Mouse (Mus musculus) limb, embryonic 10.5 days (tissue): Measurements from ENCODE around the gene C87436. TPM values are rescaled to one million over a fixed set of nuclear protein-coding genes. Genes with fewer than 3 reads are reported as not detected.
A peak's percentile ranks its signal among the peaks of the same experiment; 100 is the strongest.
"Not testable (repeated sequence)": the region's sequence is repeated elsewhere in the genome, so short reads cannot be mapped to it uniquely, and the experiment has no call there.

Experiments
- DNase-seq: peaks from one replicate; pipeline ENCODE4 v3.0.0-alpha.2; 2017; ENCODE audit warnings: low spot score
- H3K27ac ChIP-seq: fragments of 300-500 bp; sonication (generic); 2 replicates; pipeline ENCODE4 v1.5.1; 2016; ENCODE audit warnings: mild to moderate bottlenecking
- H3K27me3 ChIP-seq: fragments of 300-500 bp; sonication (generic); 2 replicates; pipeline ENCODE4 v1.6.1; 2016; ENCODE audit warnings: low read depth, mild to moderate bottlenecking; ENCODE audit not compliant: poor library complexity, severe bottlenecking
- H3K36me3 ChIP-seq: fragments of 300-500 bp; sonication (generic); 2 replicates; pipeline ENCODE4 v1.6.1; 2016; ENCODE audit warnings: mild to moderate bottlenecking, moderate library complexity
- H3K4me1 ChIP-seq: fragments of 300-500 bp; sonication (generic); 2 replicates; pipeline ENCODE4 v1.6.1; 2016
- H3K4me3 ChIP-seq: fragments of 300-500 bp; sonication (generic); 2 replicates; pipeline ENCODE4 v1.5.1; 2016; ENCODE audit warnings: mild to moderate bottlenecking, moderate library complexity
- H3K9me3 ChIP-seq: fragments of 300-500 bp; sonication (generic); replicated peaks from 2 replicates; pipeline ENCODE4 v1.6.1; 2016; ENCODE audit warnings: mild to moderate bottlenecking
- WGBS: fragments of 180-500 bp; shearing (Covaris S2); methylation state at CpG from one replicate; pipeline ENCODE4 v1.1.7; 2016; 5-methylcytosine and 5-hydroxymethylcytosine counted together
- polyA plus RNA-seq: library from polyadenylated mRNA; unstranded; fragments of >200 nt; fragmentation: Nextera tagmentation; extraction: Ambion mirVana; gene quantifications from 2 replicates; pipeline ENCODE4 v1.2.1, GENCODE M21; 2016

C87436 gene
- polyA plus RNA-seq, 1 experiment from 2014 or later, result 25.2 TPM

DNA sequence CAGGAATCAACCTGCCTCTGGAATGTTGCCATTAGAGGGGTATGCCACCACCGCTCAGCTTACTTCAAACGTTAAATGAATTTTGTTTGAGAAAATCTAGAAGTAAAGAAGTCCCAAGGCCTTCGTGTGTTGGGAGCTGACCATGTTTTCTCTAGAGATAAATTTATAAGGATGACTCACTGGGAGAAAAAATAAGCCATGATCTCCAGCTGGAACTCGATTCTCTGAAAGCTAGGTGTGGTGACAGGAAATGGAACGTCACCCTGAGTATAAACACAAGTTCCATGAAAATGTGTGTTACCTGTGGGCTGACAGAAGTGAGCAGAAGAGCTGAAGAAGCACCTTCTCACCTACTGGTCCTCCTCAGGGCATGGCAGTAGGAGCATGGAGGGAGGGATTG is 38.8 kb downstream of the C87436 start:
- H3K9me3 ChIP-seq, result no peaks in the 10 kb centered on the region
- no peak overlapping the region for H3K4me3 ChIP-seq
- no peak for DNase-seq
- H3K36me3 ChIP-seq, result 0 out of 2 replicates have a peak, but pooled peaks cover 2% of the 10 kb centered on the region
- 88% methylated on average over 5 of the region's 5 CpGs for WGBS
- H3K27me3 ChIP-seq, result no peaks in the 10 kb centered on the region
- H3K27ac ChIP-seq, result no peak overlapping the region
- peaks cover 60% of the 10 kb centered on the region for H3K4me1 ChIP-seq

GRCm38 (mm10) chr6:86479311-86479710 is 41.1 kb downstream of the C87436 start:
- Histone ChIP-seq H3K4me1 (peaks cover 48% of the 10 kb centered on the region), H3K27me3 (no peaks in the 10 kb centered on the region), H3K36me3 (0 out of 2 replicates have a peak, but pooled peaks cover 2% of the 10 kb centered on the region), H3K4me3 (no peak overlapping the region), H3K9me3 (no peaks in the 10 kb centered on the region), H3K27ac (peak overlapping the region; percentile 81)
- WGBS, result 63% methylated on average over 3 of the region's 3 CpGs
- no peak for DNase-seq

GRCm38 (mm10) chr6:86479816-86480188 is 41.6 kb downstream of the C87436 start:
- DNase-seq, result no peak
- no peaks in the 10 kb centered on the region for H3K27me3 ChIP-seq
- H3K4me1 ChIP-seq, result peaks cover 48% of the 10 kb centered on the region
- peak overlapping the region; percentile 34; the same call in 1 of the 2 replicates for H3K4me3 ChIP-seq
- no peaks in the 10 kb centered on the region for H3K9me3 ChIP-seq
- H3K27ac ChIP-seq, result peak overlapping the region; percentile 81
- H3K36me3 ChIP-seq, result 0 out of 2 replicates have a peak, but pooled peaks cover 1% of the 10 kb centered on the region

DNA sequence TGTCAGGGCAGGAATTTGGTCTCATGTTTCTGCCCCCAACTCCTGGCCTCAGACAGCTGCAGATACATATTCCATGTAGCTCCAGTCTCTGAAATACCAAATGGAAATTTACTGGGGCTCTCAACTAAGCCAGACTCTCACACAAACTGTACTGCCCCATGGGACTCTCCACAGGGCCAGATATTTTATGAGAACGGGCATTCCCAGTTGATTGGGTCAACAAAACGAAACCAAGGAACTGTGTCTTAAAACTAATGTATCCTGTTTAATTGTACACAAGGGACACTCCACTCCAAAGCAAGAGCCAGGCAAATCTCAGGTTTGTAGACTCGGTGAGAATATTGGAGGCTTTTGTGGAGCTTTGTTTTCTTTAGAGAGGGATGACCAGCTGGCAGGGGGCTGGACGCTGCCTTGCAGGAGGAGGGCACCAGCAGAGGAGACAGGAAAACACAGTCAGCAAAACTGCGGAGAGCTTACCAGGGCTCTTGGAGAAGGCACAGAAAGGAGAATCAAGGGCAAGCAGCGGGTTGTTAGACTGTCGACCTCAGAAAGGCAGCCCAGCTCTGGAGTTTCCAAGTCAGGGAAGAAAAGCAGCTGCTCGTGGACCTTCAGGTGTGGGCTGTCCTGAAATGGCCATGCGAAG is 42.1 kb downstream of the C87436 start:
- DNase-seq, result peak; percentile 39
- H3K4me3 ChIP-seq, result peak overlapping the region; percentile 34
- WGBS, result 46% methylated on average over 9 of the region's 9 CpGs

DNA sequence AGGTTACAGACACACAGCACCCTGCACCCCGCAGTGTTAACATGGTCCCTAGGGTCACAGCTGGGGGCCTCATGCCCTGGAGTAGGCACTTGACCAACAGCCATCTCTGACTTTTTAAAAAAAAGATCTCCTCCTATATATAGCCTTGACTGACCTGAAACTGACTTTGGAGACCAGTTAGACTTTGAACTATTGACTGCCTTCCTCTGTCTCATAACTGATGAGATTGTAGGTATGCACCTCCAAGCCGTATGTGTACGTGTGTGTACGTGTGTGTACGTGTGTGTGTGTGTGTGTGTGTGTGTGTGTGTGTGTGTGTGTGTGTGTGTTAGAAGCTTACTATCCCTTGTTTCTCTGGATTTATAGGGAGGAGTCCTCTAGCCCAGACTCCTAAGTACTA is 43.7 kb downstream of the C87436 start:
- Histone ChIP-seq H3K4me3 (no peak overlapping the region), H3K27me3 (no peaks in the 10 kb centered on the region), H3K27ac (peak overlapping the region; percentile 42; the same call in 1 of the 2 replicates), H3K36me3 (no peaks in the 10 kb centered on the region), H3K4me1 (peaks cover 40% of the 10 kb centered on the region), H3K9me3 (no peaks in the 10 kb centered on the region)
- 95% methylated on average over 5 of the region's 5 CpGs for WGBS
- no peak for DNase-seq

More for the DNA sequence above, 42.1 kb downstream of the C87436 start:
- H3K9me3 ChIP-seq, result no peaks in the 10 kb centered on the region
- H3K27me3 ChIP-seq, result no peaks in the 10 kb centered on the region
- no peaks in the 10 kb centered on the region for H3K36me3 ChIP-seq
- peak overlapping the region; percentile 81 for H3K27ac ChIP-seq
- H3K4me1 ChIP-seq, result peaks cover 46% of the 10 kb centered on the region

- WGBS, result 93% methylated on average over 7 of the region's 7 CpGs
- Histone ChIP-seq H3K4me3 (no peak overlapping the region), H3K27ac (no peak overlapping the region), H3K27me3 (no peaks in the 10 kb centered on the region), H3K9me3 (no peaks in the 10 kb centered on the region), H3K36me3 (no peaks in the 10 kb centered on the region), H3K4me1 (peaks cover 22% of the 10 kb centered on the region)
- DNase-seq, result no peak
Observed at GRCm38 (mm10) chr6:86485943-86486640, 47.9 kb downstream of the C87436 start.

- peak; percentile 84 for DNase-seq
- peaks cover 15% of the 10 kb centered on the region for H3K4me1 ChIP-seq
- no peaks in the 10 kb centered on the region for H3K36me3 ChIP-seq
- peak overlapping the region; percentile 30 for H3K4me3 ChIP-seq
- peak overlapping the region; percentile 96 for H3K27ac ChIP-seq
- no peaks in the 10 kb centered on the region for H3K9me3 ChIP-seq
- H3K27me3 ChIP-seq, result no peaks in the 10 kb centered on the region
- WGBS, result 17% methylated on average over 24 of the region's 24 CpGs
Observed at GRCm38 (mm10) chr6:86487358-86488148, 49.4 kb downstream of the C87436 start.

DNA sequence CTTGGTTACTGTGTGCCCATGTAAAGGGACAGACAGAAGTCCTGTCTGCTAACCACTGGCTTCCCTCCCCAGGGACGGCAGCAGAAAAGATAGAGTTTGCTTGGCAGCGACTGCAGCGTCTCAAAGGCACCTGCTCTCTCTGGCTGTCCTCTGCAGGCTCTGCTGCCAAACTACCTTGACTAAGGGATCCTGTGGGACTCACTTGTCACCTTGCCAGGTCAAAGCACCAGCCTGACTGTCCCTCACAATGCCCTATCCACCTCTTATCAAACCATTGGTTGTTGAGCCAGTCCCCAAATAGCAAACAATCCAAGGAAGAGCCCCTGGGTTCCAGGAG is 49.9 kb downstream of the C87436 start:
- Histone ChIP-seq H3K27ac (peak overlapping the region; percentile 96), H3K4me3 (peak overlapping the region; percentile 30; the same call in 1 of the 2 replicates)

GRCm38 (mm10) chr6:86489945-86490344 is 51.8 kb downstream of the C87436 start:
- Histone ChIP-seq H3K4me3 (no peak overlapping the region), H3K9me3 (no peaks in the 10 kb centered on the region), H3K4me1 (peaks cover 23% of the 10 kb centered on the region), H3K36me3 (no peaks in the 10 kb centered on the region), H3K27me3 (no peaks in the 10 kb centered on the region), H3K27ac (no peak overlapping the region)
- DNase-seq, result no peak
- WGBS, result 95% methylated on average over 2 of the region's 2 CpGs

More for the DNA sequence above, 49.9 kb downstream of the C87436 start:
- DNase-seq, result no peak
- WGBS, result 65% methylated on average over 3 of the region's 3 CpGs
- Histone ChIP-seq H3K9me3 (no peaks in the 10 kb centered on the region), H3K4me1 (peaks cover 15% of the 10 kb centered on the region), H3K36me3 (no peaks in the 10 kb centered on the region), H3K27me3 (no peaks in the 10 kb centered on the region)

- H3K4me3 ChIP-seq, DNase-seq, H3K27me3 ChIP-seq, H3K9me3 ChIP-seq, H3K27ac ChIP-seq, H3K36me3 ChIP-seq: not testable (repeated sequence)
- WGBS, result 96% methylated on average over 8 of the region's 8 CpGs
- peaks cover 26% of the 10 kb centered on the region for H3K4me1 ChIP-seq
Observed at GRCm38 (mm10) chr6:86490413-86490812, 52.2 kb downstream of the C87436 start.

- Histone ChIP-seq H3K27ac (0 out of 2 replicates have a peak overlapping the region, but pooled peaks have one; percentile 12), H3K36me3 (no peaks in the 10 kb centered on the region), H3K4me1 (peaks cover 44% of the 10 kb centered on the region), H3K9me3 (no peaks in the 10 kb centered on the region), H3K27me3 (no peaks in the 10 kb centered on the region), H3K4me3 (no peak overlapping the region)
- WGBS, result 74% methylated on average over 13 of the region's 13 CpGs
- no peak for DNase-seq
Observed at GRCm38 (mm10) chr6:86493469-86494263, 55.5 kb downstream of the C87436 start.

- H3K27ac ChIP-seq, result peak overlapping the region; percentile 56; the same call in 1 of the 2 replicates
- WGBS, result 94% methylated on average over 7 of the region's 7 CpGs
Observed at GRCm38 (mm10) chr6:86494767-86495166, 56.6 kb downstream of the C87436 start.

More at GRCm38 (mm10) chr6:86494767-86495166, 56.6 kb downstream of the C87436 start:
- no peaks in the 10 kb centered on the region for H3K27me3 ChIP-seq
- peaks cover 50% of the 10 kb centered on the region for H3K4me1 ChIP-seq
- H3K9me3 ChIP-seq, result no peaks in the 10 kb centered on the region
- no peak overlapping the region for H3K4me3 ChIP-seq
- DNase-seq, result no peak
- no peaks in the 10 kb centered on the region for H3K36me3 ChIP-seq
